Mouse (Mus musculus) heart, postnatal 0 days (tissue): Measurements from ENCODE around the gene Pi4kb.

Experiments
- CTCF ChIP-seq: IDR thresholded peaks from 2 replicates; pipeline ENCODE4 v1.5.1; 2016; ENCODE audit warnings: antibody characterized with exemption, control low read depth, low read depth
- EP300 ChIP-seq: IDR thresholded peaks from 2 replicates; pipeline ENCODE4 v1.6.1; 2016; ENCODE audit warnings: antibody characterized with exemption, low read depth

- TF ChIP-seq CTCF = no peak
- peak; percentile 51; the same call in 1 of the 2 replicates for TF ChIP-seq EP300
Measured at GRCm38 (mm10) chr3:94987578-94987977, 13.0 kb downstream of the Pi4kb start.
